Mouse (Mus musculus) forebrain, postnatal 0 days (tissue): ENCODE measurements at regions not wholly inside any gene's neighbourhood (a gene's known extent, or its start where the extent isn't known, plus 50 kb on each side); places are given as distances from the start of the nearest gene placed in this dataset.

Experiments
- ATAC-seq: fragments of 200-750 bp; cut with Nextera tagmentation; 2 replicates; pipeline ENCODE4 v1.8.0; 2017; ENCODE audit warnings: mild to moderate bottlenecking, moderate library complexity
- DNase-seq: peaks from one replicate; pipeline ENCODE4 v3.0.0-alpha.2; 2015
- H3K27ac ChIP-seq: fragments of 300-500 bp; sonication (generic); 2 replicates; pipeline ENCODE4 v1.5.1; 2014; ENCODE audit warnings: low read depth, mild to moderate bottlenecking, antibody characterized with exemption, low read length, moderate library complexity, mixed read lengths
- H3K27me3 ChIP-seq: fragments of 300-500 bp; sonication (generic); 2 replicates; pipeline ENCODE4 v1.6.1; 2014; ENCODE audit warnings: mild to moderate bottlenecking, low read length, mixed read lengths; ENCODE audit not compliant: insufficient read depth
- H3K36me3 ChIP-seq: fragments of 300-500 bp; sonication (generic); 2 replicates; pipeline ENCODE4 v1.6.1; 2014; ENCODE audit warnings: mild to moderate bottlenecking, moderate library complexity; ENCODE audit not compliant: insufficient read depth
- H3K4me1 ChIP-seq: fragments of 300-500 bp; sonication (generic); 2 replicates; pipeline ENCODE4 v1.6.1; 2014; ENCODE audit warnings: antibody characterized with exemption; ENCODE audit not compliant: insufficient read depth
- H3K4me2 ChIP-seq: fragments of 300-500 bp; sonication (generic); 2 replicates; pipeline ENCODE4 v1.6.1; 2014; ENCODE audit warnings: low read depth, mild to moderate bottlenecking, moderate library complexity
- H3K4me3 ChIP-seq: fragments of 300-500 bp; sonication (generic); 2 replicates; pipeline ENCODE4 v1.5.1; 2014; ENCODE audit warnings: low read depth, low read length, mixed read lengths
- H3K9ac ChIP-seq: fragments of 300-500 bp; sonication (generic); 2 replicates; pipeline ENCODE4 v1.6.1; 2014; ENCODE audit warnings: mild to moderate bottlenecking
- H3K9me3 ChIP-seq: fragments of 300-500 bp; sonication (generic); 2 replicates; pipeline ENCODE4 v1.6.1; 2016; ENCODE audit warnings: low read length
- CTCF ChIP-seq: sonication (generic); IDR thresholded peaks from 2 replicates; pipeline ENCODE4 v1.5.1; 2016; ENCODE audit warnings: antibody characterized with exemption, control low read depth, low read depth
- WGBS: fragments of 180-500 bp; shearing (Covaris S2); extraction: QIAGEN DNeasy Blood & Tissue Kit; methylation state at CpG from one replicate; pipeline ENCODE4 v1.1.7; 2014; 5-methylcytosine and 5-hydroxymethylcytosine counted together

DNA sequence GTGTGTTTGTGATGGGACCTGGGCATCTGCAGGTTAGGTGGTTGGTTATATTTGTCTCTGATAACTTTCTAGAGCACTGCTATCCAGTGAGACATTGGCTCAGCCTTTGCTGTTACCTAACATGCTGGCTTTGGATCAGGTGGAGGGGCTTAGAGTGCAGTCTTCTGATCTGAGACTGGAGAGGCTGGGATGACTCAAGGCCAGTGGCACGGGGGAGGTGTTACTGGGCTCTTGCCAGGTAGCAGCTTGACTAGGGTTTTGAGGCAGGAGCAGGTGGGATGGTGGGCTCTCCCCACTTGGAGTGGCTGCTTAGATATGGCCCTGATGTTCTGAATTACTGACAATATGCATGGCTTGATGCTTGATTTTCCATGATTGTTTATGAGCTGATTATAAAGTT lies 236.0 kb downstream of the Zfp704 start:
- TF ChIP-seq CTCF = no peak

DNA sequence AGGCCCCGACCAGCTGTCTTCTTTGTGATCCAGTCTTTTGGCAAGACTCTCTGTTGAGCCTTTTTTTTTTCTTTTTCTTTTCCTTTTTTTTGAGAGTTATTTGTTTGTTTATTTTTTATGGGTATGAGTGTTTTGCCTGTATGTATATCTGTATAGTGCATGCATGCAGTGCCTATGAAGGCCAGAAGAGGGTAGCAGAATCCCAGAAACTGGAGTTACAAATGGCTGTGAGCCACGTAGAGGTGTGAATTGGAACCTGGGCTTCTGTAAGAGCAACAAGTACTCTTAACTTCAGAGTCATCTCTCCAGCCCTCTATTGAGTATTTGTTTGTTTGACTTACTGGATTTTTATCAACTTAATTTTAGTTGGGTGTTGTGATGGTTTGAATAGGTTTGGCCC lies 239.8 kb downstream of the Zfp704 start:
- Histone ChIP-seq H3K27me3 (no peaks in the 10 kb centered on the region), H3K36me3 (no peaks in the 10 kb centered on the region), H3K27ac (no peak overlapping the region), H3K9me3 (0 out of 2 replicates have a peak, but pooled peaks cover 4% of the 10 kb centered on the region), H3K4me1 (no peaks in the 10 kb centered on the region), H3K9ac (no peak overlapping the region), H3K4me3 (no peak overlapping the region), H3K4me2 (no peak overlapping the region)
- ATAC-seq (no peak), DNase-seq (no peak)
- WGBS = 87% methylated on average over 2 of the region's 2 CpGs
- no peak; the same call in 1 of the 2 replicates for TF ChIP-seq CTCF

More for the DNA sequence above, 236.0 kb downstream of the Zfp704 start:
- no peaks in the 10 kb centered on the region for H3K4me1 ChIP-seq
- no peak overlapping the region for H3K27ac ChIP-seq
- 0 out of 2 replicates have a peak, but pooled peaks cover 4% of the 10 kb centered on the region for H3K9me3 ChIP-seq
- DNase-seq (no peak), ATAC-seq (no peak)
- H3K9ac ChIP-seq = no peak overlapping the region
- no peaks in the 10 kb centered on the region for H3K27me3 ChIP-seq
- no peak overlapping the region for H3K4me2 ChIP-seq
- WGBS = 53% methylated on average over 1 of the region's 1 CpGs
- no peaks in the 10 kb centered on the region for H3K36me3 ChIP-seq
- no peak overlapping the region for H3K4me3 ChIP-seq

DNA sequence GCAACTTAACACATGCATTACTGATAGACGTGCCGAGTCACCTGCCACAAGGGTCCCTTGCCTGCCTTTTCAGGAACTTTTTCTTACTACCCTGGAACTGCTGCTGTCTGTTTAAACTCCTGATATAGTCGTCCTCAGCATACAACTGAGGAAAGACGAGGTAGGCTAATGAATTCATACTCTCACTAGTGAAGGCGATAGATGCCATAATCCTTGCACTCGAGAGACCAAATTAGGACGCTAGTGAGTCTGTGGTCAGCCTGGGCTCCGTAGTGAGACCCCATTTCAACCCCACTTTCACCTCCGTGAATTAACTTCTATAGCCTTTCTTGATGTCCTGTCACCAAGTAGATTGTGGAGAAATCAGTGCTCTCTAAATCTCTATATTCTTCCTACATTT lies 244.1 kb downstream of the Zfp704 start:
- Histone ChIP-seq H3K27ac (no peak overlapping the region), H3K27me3 (no peaks in the 10 kb centered on the region), H3K9ac (no peak overlapping the region), H3K4me2 (no peak overlapping the region), H3K4me3 (no peak overlapping the region), H3K36me3 (no peaks in the 10 kb centered on the region), H3K9me3 (0 out of 2 replicates have a peak, but pooled peaks cover 4% of the 10 kb centered on the region), H3K4me1 (no peaks in the 10 kb centered on the region)
- no peak for DNase-seq
- no peak for ATAC-seq
- 81% methylated on average over 9 of the region's 9 CpGs for WGBS
- no peak for TF ChIP-seq CTCF

DNA sequence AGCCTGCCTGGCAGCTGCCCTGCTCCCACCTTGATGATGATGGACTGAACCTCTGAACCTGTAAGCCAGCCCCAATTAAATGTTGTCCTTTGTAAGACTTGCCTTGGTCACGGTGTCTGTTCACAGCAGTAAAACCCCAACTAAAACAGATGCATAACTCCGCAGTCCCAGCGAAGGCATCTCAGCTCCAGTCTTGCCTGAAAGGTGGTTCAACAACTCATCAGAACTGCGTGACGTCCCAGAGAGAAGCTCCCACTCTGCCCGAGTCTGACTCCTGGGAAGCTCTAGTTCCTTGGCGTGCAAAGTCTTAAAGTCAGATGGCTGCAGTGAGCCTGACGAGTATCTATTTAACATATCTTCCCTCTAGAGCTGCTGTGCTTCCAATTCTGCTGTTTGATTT lies 250.7 kb downstream of the Zfp704 start:
- Histone ChIP-seq H3K9me3 (no peaks in the 10 kb centered on the region), H3K27me3 (no peaks in the 10 kb centered on the region), H3K4me3 (no peak overlapping the region), H3K4me1 (no peaks in the 10 kb centered on the region), H3K4me2 (no peak overlapping the region), H3K27ac (no peak overlapping the region), H3K36me3 (no peaks in the 10 kb centered on the region), H3K9ac (no peak overlapping the region)
- DNase-seq = no peak
- ATAC-seq = no peak
- 90% methylated on average over 8 of the region's 8 CpGs for WGBS
- TF ChIP-seq CTCF = no peak

DNA sequence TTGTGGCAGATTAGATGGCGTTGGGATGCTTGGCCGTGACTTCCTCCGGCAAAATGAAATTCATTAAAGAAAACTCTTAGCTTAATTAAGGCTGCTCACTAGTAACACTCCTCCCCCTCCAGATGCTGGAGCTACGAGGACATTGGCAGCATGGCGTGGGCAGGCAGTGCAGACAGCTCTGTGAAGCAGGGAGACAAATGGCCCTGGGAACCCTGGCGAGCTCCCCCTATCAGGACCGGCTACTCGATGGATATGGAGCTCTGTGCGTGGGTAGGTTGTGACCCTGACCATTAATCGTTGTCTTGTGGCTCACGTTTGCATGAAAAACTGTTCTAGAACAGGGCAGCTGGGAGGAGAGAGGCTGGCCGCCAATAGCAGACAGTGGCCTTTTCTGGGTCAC lies 251.8 kb downstream of the Zfp704 start:
- Histone ChIP-seq H3K4me1 (no peaks in the 10 kb centered on the region), H3K4me3 (no peak overlapping the region), H3K9me3 (no peaks in the 10 kb centered on the region), H3K27ac (no peak overlapping the region), H3K4me2 (no peak overlapping the region), H3K9ac (no peak overlapping the region), H3K27me3 (no peaks in the 10 kb centered on the region), H3K36me3 (no peaks in the 10 kb centered on the region)
- no peak for TF ChIP-seq CTCF
- DNase-seq (no peak), ATAC-seq (peak; percentile 40)
- WGBS = 55% methylated on average over 12 of the region's 12 CpGs

DNA sequence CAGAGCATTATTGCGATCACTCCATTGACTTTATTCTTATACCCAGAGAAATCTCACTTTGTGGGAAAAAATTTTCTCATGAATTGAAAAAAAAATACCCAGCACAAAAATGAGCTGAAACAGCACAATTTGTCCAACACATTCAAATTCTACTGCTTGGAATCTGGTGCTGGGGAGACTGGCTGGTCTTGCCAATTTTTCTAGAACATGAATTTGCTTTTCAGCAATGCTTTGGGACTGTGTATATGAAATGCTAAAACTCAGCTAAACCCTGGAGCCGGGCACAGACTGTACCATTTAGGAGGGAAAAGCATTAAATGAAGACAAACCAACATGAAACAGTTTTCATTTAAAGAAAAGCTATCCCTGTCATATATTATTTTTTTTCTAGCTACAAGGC lies 252.2 kb downstream of the Zfp704 start:
- peak; percentile 22 for DNase-seq
- Histone ChIP-seq H3K9ac (no peak overlapping the region), H3K27ac (no peak overlapping the region), H3K9me3 (no peaks in the 10 kb centered on the region), H3K36me3 (no peaks in the 10 kb centered on the region), H3K4me2 (no peak overlapping the region), H3K4me1 (no peaks in the 10 kb centered on the region), H3K4me3 (no peak overlapping the region), H3K27me3 (no peaks in the 10 kb centered on the region)
- TF ChIP-seq CTCF = no peak
- peak; percentile 71 for ATAC-seq
- 67% methylated on average over 2 of the region's 2 CpGs for WGBS

DNA sequence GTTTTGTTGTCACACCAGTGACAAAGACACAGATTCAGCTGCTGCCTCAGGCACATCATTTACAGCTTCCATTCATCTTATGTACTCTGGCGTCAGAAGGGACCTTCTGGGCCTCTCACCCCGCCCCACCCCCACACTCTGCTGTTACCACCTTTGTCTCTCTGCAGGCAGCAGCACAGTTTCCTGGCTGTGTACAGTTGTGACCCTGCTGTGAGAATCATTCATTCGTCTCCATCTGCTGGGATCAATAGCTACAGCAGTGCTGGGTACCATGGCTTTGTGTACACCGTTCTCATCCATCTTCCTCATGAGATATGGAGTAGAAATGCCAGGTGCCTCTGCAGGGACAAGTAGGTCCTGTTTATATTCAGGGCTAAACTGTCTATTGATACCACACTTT lies 254.0 kb downstream of the Zfp704 start:
- H3K36me3 ChIP-seq = no peaks in the 10 kb centered on the region
- no peak overlapping the region for H3K9ac ChIP-seq
- no peak for TF ChIP-seq CTCF
- peaks cover 6% of the 10 kb centered on the region; the same call in 1 of the 2 replicates for H3K27me3 ChIP-seq
- DNase-seq (no peak), ATAC-seq (no peak)
- WGBS = 61% methylated on average over 4 of the region's 4 CpGs
- H3K27ac ChIP-seq = no peak overlapping the region
- no peaks in the 10 kb centered on the region for H3K4me1 ChIP-seq
- H3K9me3 ChIP-seq = no peaks in the 10 kb centered on the region
- H3K4me2 ChIP-seq = no peak overlapping the region
- H3K4me3 ChIP-seq = no peak overlapping the region

DNA sequence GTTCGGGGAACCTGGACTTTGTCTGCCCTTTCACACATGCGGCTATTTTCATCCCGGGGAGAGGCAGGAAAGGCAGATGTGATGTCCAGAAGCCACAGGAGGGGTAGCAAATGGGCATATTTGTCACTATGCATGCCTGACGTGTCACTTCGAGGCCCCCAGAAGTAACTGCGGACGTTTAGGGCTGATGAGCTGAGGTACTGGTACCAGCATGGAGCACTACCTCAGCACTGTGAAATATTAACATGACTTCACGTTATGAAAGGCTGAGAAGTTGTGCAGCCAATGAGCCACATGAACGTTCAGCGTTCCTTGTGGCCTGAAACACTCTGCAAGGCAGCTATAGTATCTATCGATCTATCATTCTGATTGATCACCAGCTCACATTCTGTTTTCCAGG lies 255.1 kb downstream of the Zfp704 start:
- TF ChIP-seq CTCF = no peak
- Histone ChIP-seq H3K4me2 (no peak overlapping the region), H3K9ac (no peak overlapping the region), H3K4me3 (no peak overlapping the region), H3K27ac (no peak overlapping the region), H3K4me1 (no peaks in the 10 kb centered on the region), H3K27me3 (peaks cover 6% of the 10 kb centered on the region; the same call in 1 of the 2 replicates), H3K9me3 (no peaks in the 10 kb centered on the region), H3K36me3 (no peaks in the 10 kb centered on the region)
- DNase-seq = no peak
- no peak for ATAC-seq
- 92% methylated on average over 11 of the region's 11 CpGs for WGBS
